Mouse (Mus musculus) lung, postnatal 0 days (tissue): ENCODE measurements at regions not wholly inside any gene's neighbourhood (a gene's known extent, or its start where the extent isn't known, plus 50 kb on each side); places are given as distances from the start of the nearest gene placed in this dataset.

Source experiments
- CTCF ChIP-seq: IDR thresholded peaks from 2 replicates; pipeline ENCODE4 v1.5.1; 2016; ENCODE audit warnings: antibody characterized with exemption, mild to moderate bottlenecking
- EP300 ChIP-seq: IDR thresholded peaks from 2 replicates; pipeline ENCODE4 v1.6.1; 2016; ENCODE audit warnings: antibody characterized with exemption, mild to moderate bottlenecking, control low read depth

GRCm38 (mm10) chr3:40470101-40470500 lies 61.0 kb upstream of the Intu start:
- TF ChIP-seq CTCF (no peak), EP300 (no peak)
